Mouse (Mus musculus): ENCODE data around the gene Osbp2. TPM values are rescaled to one million over a fixed set of nuclear protein-coding genes. Genes with fewer than 3 reads are reported as not detected.
A peak's percentile ranks its signal among the peaks of the same experiment; 100 is the strongest.

Gene Osbp2
- polyA plus RNA-seq, 1 experiment from 2014 or later = 1.5 TPM

DNA sequence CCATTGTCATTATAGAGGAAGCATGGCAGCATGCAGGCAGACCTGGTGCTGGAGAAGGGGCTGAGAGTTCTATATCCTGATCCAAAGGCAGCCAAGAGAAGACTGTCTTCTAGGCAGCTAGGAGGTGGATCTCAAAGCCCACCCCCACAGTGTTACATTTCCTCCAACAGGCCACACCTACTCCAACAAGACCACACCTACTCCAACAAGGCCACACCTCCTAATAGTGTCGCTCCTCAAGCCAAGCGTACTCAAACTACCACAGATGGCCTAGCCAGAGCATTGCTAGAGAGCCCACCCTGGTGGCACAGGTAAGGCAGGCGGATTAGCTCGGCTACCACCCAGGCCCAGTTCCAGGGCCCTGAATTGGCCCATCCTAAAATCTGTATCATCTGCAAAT lies 28.4 kb downstream of the Osbp2 start:
- no peak overlapping the region for H3K4me2 ChIP-seq
- H3K27ac ChIP-seq (ENCODE audit: low read depth, low read length) = no peak overlapping the region
- DNase-seq (ENCODE audit: low spot score, missing footprints) = no peak
- no peak overlapping the region for H3K4me3 ChIP-seq (ENCODE audit: low read depth, low read length)
- H3K9me3 ChIP-seq (ENCODE audit: control insufficient read depth, low read length) = no peaks in the 10 kb centered on the region
- H3K4me1 ChIP-seq (ENCODE audit: control insufficient read depth, insufficient read depth, low read length) = 0 out of 2 replicates have a peak, but pooled peaks cover 3% of the 10 kb centered on the region
- no peaks in the 10 kb centered on the region for H3K27me3 ChIP-seq (ENCODE audit: control insufficient read depth, insufficient read depth, low read length)
- H3K9ac ChIP-seq (ENCODE audit: low read length) = no peak overlapping the region
- no peaks in the 10 kb centered on the region for H3K36me3 ChIP-seq (ENCODE audit: control insufficient read depth, insufficient read depth, low read length)
- WGBS = 74% methylated on average over 4 of the region's 4 CpGs
- no peak for ATAC-seq (ENCODE audit: low FRiP score)

DNA sequence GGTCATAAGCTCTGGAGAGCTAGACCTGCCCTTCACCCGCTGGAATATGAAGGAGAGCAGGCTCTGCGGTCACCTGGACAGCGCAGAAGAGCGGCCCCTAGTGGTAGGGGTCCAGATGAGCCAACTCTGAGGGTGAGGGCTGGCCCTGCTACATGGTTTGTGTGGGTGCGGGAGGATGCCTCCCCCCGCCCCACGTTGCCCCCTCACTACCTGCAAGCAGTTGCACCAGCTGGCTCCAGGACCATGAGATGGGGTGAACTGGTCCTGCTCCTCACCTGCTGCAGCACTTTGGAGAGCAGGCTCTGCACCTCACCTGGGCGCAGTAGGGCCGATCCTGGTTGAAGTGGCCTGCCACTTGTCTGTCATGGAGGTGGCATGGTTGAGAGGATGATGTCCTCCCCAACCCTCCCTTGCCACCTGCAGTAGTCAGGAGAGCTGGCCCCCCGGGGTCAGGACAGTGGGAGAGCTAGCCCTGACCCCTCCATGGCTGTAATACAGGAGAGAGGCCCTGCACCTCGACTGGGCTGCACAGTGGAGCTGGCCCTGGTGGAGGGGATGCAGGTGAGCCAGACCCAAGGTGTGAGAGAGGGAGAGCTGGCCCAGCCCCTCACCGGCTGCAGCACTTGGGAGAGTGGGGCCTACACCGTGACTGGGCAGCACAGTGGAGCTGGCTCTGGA lies 29.1 kb downstream of the Osbp2 start:
- no peaks in the 10 kb centered on the region for H3K36me3 ChIP-seq (ENCODE audit: control insufficient read depth, insufficient read depth, low read length)
- H3K4me1 ChIP-seq (ENCODE audit: control insufficient read depth, insufficient read depth, low read length) = 0 out of 2 replicates have a peak, but pooled peaks cover 3% of the 10 kb centered on the region
- WGBS = 51% methylated on average over 13 of the region's 13 CpGs
- H3K9ac ChIP-seq (ENCODE audit: low read length) = no peak overlapping the region
- ATAC-seq (ENCODE audit: low FRiP score) (peak; percentile 44), DNase-seq (ENCODE audit: low spot score, missing footprints) (no peak)
- H3K9me3 ChIP-seq (ENCODE audit: control insufficient read depth, low read length) = no peaks in the 10 kb centered on the region
- no peak overlapping the region for H3K4me3 ChIP-seq (ENCODE audit: low read depth, low read length)
- no peak overlapping the region for H3K27ac ChIP-seq (ENCODE audit: low read depth, low read length)
- H3K4me2 ChIP-seq = no peak overlapping the region
- H3K27me3 ChIP-seq (ENCODE audit: control insufficient read depth, insufficient read depth, low read length) = no peaks in the 10 kb centered on the region

DNA sequence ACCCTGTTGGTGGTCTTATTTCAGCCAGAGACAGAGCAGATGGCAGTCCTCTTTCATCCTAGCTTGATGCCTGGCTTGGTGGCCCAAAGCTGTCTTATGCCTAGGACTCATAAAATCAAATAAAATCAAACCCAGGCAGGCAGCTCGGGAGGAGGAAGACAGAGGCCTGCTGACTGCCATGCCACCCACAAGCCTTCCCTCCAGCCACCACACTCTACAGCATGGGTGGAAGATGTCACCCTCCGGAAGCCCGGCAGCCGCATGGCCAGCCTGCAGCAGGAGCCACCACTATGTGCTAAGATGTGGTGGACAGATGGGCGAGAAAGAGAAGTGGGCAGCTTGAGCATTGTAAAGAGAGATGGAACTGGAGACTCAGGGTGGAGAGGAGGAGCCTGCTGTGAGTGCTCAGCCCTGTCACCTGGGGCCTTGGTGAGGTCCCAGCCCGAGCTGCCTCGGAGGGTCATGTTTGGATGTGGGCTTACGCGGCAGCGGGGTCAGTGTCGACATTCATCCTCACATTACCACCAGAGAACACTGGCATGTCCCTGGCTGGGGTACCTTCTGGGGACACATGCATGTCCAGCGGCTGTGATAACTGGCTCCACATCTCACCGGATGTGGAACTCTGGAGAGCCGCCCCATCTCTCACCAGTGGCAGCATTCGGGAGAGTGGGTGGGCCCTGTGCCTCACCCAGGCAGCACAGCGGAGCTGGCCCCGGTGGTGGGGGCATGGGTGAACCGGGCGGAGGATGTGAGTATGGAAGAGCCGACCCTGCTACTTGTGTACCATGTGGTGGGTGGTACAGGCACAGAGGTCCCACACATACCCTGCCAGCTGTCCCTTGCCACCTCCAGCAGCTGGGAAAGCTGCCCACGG lies 29.9 kb downstream of the Osbp2 start:
- no peaks in the 10 kb centered on the region for H3K36me3 ChIP-seq (ENCODE audit: control insufficient read depth, insufficient read depth, low read length)
- 37% methylated on average over 21 of the region's 21 CpGs for WGBS
- H3K4me2 ChIP-seq = peak overlapping the region; percentile 15; the same call in 1 of the 2 replicates
- no peaks in the 10 kb centered on the region for H3K9me3 ChIP-seq (ENCODE audit: control insufficient read depth, low read length)
- DNase-seq (ENCODE audit: low spot score, missing footprints) = no peak
- ATAC-seq (ENCODE audit: low FRiP score) = peak; percentile 19
- 0 out of 2 replicates have a peak, but pooled peaks cover 3% of the 10 kb centered on the region for H3K4me1 ChIP-seq (ENCODE audit: control insufficient read depth, insufficient read depth, low read length)
- no peak overlapping the region for H3K4me3 ChIP-seq (ENCODE audit: low read depth, low read length)
- H3K27me3 ChIP-seq (ENCODE audit: control insufficient read depth, insufficient read depth, low read length) = no peaks in the 10 kb centered on the region
- no peak overlapping the region for H3K9ac ChIP-seq (ENCODE audit: low read length)
- no peak overlapping the region for H3K27ac ChIP-seq (ENCODE audit: low read depth, low read length)

DNA sequence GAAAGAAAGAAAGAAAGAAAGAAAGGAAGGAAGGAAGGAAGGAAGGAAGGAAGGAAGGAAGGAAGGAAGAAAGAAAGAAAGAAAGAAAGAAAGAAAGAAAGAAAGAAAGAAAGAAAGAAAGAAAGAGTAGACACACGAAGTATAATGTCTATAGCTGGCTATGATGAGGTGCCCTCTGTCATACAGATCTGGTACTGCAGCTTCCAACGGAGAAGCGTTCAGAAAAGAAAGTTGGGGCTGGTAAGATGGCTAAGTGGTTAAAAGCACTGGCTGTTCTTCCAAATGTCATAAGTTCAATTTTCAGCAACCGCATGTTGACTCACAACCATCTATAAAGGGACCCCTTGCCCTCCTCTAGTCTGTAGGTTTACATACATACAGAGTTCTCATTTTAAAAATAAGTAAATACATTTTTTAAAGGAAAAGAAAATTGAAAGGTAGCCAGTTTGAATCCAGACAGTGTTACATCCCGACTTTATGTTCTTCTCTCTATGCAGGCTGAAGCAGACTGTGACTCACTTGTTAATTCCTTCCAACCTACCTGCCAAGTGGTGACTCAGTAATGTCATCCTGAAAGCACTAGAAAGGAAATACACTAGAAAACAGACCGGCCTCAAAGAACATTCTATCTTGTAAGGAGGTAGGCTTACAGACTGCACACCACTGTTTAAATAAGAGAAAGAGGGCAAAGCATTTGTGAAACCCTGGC lies 31.4 kb downstream of the Osbp2 start:
- WGBS = 52% methylated on average over 6 of the region's 6 CpGs
- H3K27me3 ChIP-seq (ENCODE audit: control insufficient read depth, insufficient read depth, low read length) = no peaks in the 10 kb centered on the region
- H3K4me3 ChIP-seq (ENCODE audit: low read depth, low read length) = no peak overlapping the region
- no peaks in the 10 kb centered on the region for H3K36me3 ChIP-seq (ENCODE audit: control insufficient read depth, insufficient read depth, low read length)
- DNase-seq (ENCODE audit: low spot score, missing footprints) = no peak
- ATAC-seq (ENCODE audit: low FRiP score) = no peak
- H3K4me1 ChIP-seq (ENCODE audit: control insufficient read depth, insufficient read depth, low read length) = 0 out of 2 replicates have a peak, but pooled peaks cover 3% of the 10 kb centered on the region
- H3K27ac ChIP-seq (ENCODE audit: low read depth, low read length) = no peak overlapping the region
- no peak overlapping the region for H3K9ac ChIP-seq (ENCODE audit: low read length)
- H3K9me3 ChIP-seq (ENCODE audit: control insufficient read depth, low read length) = no peaks in the 10 kb centered on the region
- no peak overlapping the region for H3K4me2 ChIP-seq

DNA sequence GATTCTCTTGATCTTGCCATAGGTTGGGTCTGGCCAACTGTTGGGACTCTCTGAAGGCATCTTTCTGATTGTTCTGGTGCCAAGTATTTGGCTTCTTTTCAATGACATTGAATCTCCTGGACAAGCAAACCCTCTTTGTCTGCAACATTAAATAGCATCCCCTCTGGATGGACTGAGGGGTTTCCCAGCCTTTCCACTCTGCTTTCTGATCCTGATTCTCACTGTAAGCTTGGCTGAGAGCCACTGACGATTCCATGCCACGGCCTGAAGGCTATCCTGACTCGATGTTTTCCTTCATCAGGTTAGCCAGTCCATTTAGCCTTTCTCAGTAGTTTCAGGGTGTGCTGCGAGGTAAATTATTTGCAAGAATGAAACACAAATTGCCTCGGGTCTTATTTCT lies 34.0 kb downstream of the Osbp2 start:
- Histone ChIP-seq H3K4me2 (no peak overlapping the region), H3K9ac (ENCODE audit: low read length) (no peak overlapping the region), H3K9me3 (ENCODE audit: control insufficient read depth, low read length) (no peaks in the 10 kb centered on the region), H3K36me3 (ENCODE audit: control insufficient read depth, insufficient read depth, low read length) (no peaks in the 10 kb centered on the region), H3K27me3 (ENCODE audit: control insufficient read depth, insufficient read depth, low read length) (no peaks in the 10 kb centered on the region), H3K27ac (ENCODE audit: low read depth, low read length) (no peak overlapping the region), H3K4me3 (ENCODE audit: low read depth, low read length) (no peak overlapping the region), H3K4me1 (ENCODE audit: control insufficient read depth, insufficient read depth, low read length) (0 out of 2 replicates have a peak, but pooled peaks cover 3% of the 10 kb centered on the region)
- WGBS = 92% methylated on average over 5 of the region's 5 CpGs
- no peak for ATAC-seq (ENCODE audit: low FRiP score)
- DNase-seq (ENCODE audit: low spot score, missing footprints) = no peak

DNA sequence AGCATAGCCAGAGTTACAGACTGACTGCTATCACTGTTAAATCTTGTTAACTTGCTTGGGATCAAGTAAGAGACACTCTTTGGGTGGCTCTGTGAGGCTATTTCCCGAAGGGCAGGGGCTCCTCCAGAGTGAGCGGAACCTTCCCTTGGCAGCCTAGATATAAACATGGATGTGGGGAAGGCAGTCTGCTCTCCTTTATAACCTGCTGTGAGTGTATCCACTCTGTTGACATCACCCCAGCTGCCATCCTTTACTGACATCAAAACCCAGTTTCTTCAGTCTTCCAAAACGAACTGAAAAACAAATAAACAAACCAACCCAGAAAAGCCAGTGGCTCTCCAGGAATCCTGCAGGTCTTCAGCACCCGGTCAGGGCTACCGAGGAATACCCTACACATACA lies 39.6 kb downstream of the Osbp2 start:
- no peaks in the 10 kb centered on the region for H3K36me3 ChIP-seq (ENCODE audit: control insufficient read depth, insufficient read depth, low read length)
- DNase-seq (ENCODE audit: low spot score, missing footprints) (no peak), ATAC-seq (ENCODE audit: low FRiP score) (no peak)
- 78% methylated on average over 5 of the region's 5 CpGs for WGBS
- H3K9me3 ChIP-seq (ENCODE audit: control insufficient read depth, low read length) = no peaks in the 10 kb centered on the region
- H3K9ac ChIP-seq (ENCODE audit: low read length) = no peak overlapping the region
- no peaks in the 10 kb centered on the region for H3K27me3 ChIP-seq (ENCODE audit: control insufficient read depth, insufficient read depth, low read length)
- no peaks in the 10 kb centered on the region for H3K4me1 ChIP-seq (ENCODE audit: control insufficient read depth, insufficient read depth, low read length)
- no peak overlapping the region for H3K4me3 ChIP-seq (ENCODE audit: low read depth, low read length)
- H3K27ac ChIP-seq (ENCODE audit: low read depth, low read length) = no peak overlapping the region
- no peak overlapping the region for H3K4me2 ChIP-seq

DNA sequence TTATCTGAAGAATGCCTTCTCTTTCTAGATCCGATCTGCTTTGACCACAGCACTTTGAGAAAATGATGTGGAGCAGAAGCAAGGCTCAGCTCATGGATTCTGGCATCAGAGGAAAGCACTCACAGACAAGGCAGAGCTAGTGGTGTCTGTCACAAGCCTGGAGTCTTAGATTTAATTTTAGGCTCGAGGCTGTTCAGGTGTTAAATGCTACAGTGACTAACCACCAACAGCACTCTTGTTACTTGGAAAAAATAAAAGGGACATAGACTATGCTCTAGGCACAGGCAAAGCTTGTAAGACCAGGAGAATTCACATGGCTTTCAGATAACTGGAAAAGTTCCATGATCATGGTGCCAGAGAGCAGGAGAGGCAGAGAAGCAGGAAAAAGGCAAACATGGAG lies 40.3 kb downstream of the Osbp2 start:
- Histone ChIP-seq H3K4me3 (ENCODE audit: low read depth, low read length) (no peak overlapping the region), H3K27me3 (ENCODE audit: control insufficient read depth, insufficient read depth, low read length) (no peaks in the 10 kb centered on the region), H3K27ac (ENCODE audit: low read depth, low read length) (no peak overlapping the region), H3K4me1 (ENCODE audit: control insufficient read depth, insufficient read depth, low read length) (no peaks in the 10 kb centered on the region), H3K36me3 (ENCODE audit: control insufficient read depth, insufficient read depth, low read length) (no peaks in the 10 kb centered on the region), H3K9ac (ENCODE audit: low read length) (no peak overlapping the region), H3K4me2 (no peak overlapping the region), H3K9me3 (ENCODE audit: control insufficient read depth, low read length) (no peaks in the 10 kb centered on the region)
- WGBS = 74% methylated on average over 2 of the region's 2 CpGs
- no peak for DNase-seq (ENCODE audit: low spot score, missing footprints)
- ATAC-seq (ENCODE audit: low FRiP score) = no peak

DNA sequence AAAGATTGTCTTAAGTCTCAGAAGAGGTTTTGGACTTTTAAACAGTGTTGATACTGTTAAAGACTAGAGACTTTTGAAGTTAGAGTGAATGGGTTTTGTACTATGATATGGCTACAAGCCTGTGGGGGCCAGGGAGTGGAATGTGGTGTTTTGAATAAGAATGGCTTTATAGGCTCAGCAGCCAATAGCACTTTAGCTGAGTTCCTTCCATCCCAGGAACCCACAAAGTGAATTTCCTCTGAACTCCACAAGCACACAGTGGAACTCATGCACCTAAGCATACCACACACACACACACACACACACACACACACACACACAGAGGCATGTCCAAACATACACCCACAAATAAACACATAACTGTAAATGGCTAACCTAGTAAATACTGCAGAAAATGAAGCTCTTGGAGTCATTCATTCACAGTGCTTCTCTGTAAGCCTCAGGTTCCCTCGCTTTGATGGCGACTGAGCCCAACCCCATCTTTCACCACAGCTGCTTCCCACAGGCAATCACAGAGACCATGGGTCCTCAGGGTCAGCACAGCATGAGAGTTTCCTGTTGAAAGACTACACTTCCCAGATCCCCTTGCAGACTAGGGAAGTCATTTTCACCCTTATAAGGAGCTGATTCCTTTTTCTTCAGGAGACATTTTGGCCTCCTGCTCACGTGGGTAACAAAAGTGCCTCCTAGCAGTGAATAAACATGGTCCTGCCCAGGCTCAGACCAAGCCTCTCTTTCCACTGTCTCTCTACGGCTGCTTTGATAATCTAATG lies 45.5 kb downstream of the Osbp2 start:
- DNase-seq (ENCODE audit: low spot score, missing footprints) (no peak), ATAC-seq (ENCODE audit: low FRiP score) (no peak)
- no peak overlapping the region for H3K27ac ChIP-seq (ENCODE audit: low read depth, low read length)

More for the DNA sequence above, 45.5 kb downstream of the Osbp2 start:
- Histone ChIP-seq H3K4me1 (ENCODE audit: control insufficient read depth, insufficient read depth, low read length) (no peaks in the 10 kb centered on the region), H3K27me3 (ENCODE audit: control insufficient read depth, insufficient read depth, low read length) (no peaks in the 10 kb centered on the region), H3K9me3 (ENCODE audit: control insufficient read depth, low read length) (no peaks in the 10 kb centered on the region), H3K36me3 (ENCODE audit: control insufficient read depth, insufficient read depth, low read length) (no peaks in the 10 kb centered on the region), H3K9ac (ENCODE audit: low read length) (no peak overlapping the region), H3K4me3 (ENCODE audit: low read depth, low read length) (no peak overlapping the region), H3K4me2 (no peak overlapping the region)
- 39% methylated on average over 4 of the region's 4 CpGs for WGBS
